Mouse (Mus musculus) CH12.LX (cell line): ENCODE data around the gene Syngr2. TPM values are rescaled to one million over a fixed set of nuclear protein-coding genes. Genes with fewer than 3 reads are reported as not detected.
A peak's percentile ranks its signal among the peaks of the same experiment; 100 is the strongest.

Experiments used
- DNase-seq: peaks from one replicate; pipeline ENCODE4 v3.0.0-alpha.2; 2013; ENCODE audit errors: extremely low read depth
- H3K27ac ChIP-seq: 2 replicates; pipeline ENCODE4 v1.5.1; 2012; ENCODE audit warnings: low read depth, mild to moderate bottlenecking, control low read depth, moderate library complexity; ENCODE audit not compliant: insufficient read depth
- H3K27me3 ChIP-seq: replicated peaks from 2 replicates; pipeline ENCODE3; 2012; ENCODE audit warnings: inconsistent platforms
- H3K36me3 ChIP-seq, 2 experiments: replicated peaks in 1 of 2; 2 replicates each; pipeline versions ENCODE3 to v1.6.1; 2012; ENCODE audit warnings: inconsistent platforms in 1 of 2, low read length in 1 of 2, mild to moderate bottlenecking in 1 of 2, mixed read lengths in 1 of 2, moderate library complexity in 1 of 2; ENCODE audit not compliant: control insufficient read depth in 1 of 2, insufficient read depth in 1 of 2
- H3K4me1 ChIP-seq, 2 experiments: 2 replicates each; pipeline ENCODE4 v1.6.1; 2012; ENCODE audit warnings: inconsistent platforms in 1 of 2, moderate library complexity in 1 of 2; ENCODE audit not compliant: insufficient read depth in 2 of 2, control insufficient read depth in 1 of 2
- H3K4me2 ChIP-seq: 2 replicates; pipeline ENCODE4 v1.6.1; 2012; ENCODE audit warnings: low read depth, mild to moderate bottlenecking, control low read depth; ENCODE audit not compliant: poor library complexity, insufficient read depth, severe bottlenecking
- H3K4me3 ChIP-seq, 3 experiments: fragments of 150-350 bp in 1 of 3; sonication (generic) in 1 of 3; replicated peaks in 1 of 3; 2 replicates each; pipeline versions ENCODE3 to v1.5.1; 2011 to 2012; ENCODE audit warnings: low read depth in 2 of 3, low read length in 2 of 3, mild to moderate bottlenecking in 2 of 3, moderate library complexity in 2 of 3, control low read depth in 1 of 3, improper control_type of control experiment in 1 of 3, inconsistent platforms in 1 of 3, mixed read lengths in 1 of 3; ENCODE audit not compliant: poor library complexity in 1 of 3
- H3K79me2 ChIP-seq: replicated peaks from 2 replicates; pipeline ENCODE4 v1.6.1; 2012; ENCODE audit warnings: mild to moderate bottlenecking, moderate library complexity; ENCODE audit not compliant: control insufficient read depth, poor library complexity, insufficient read depth, severe bottlenecking; ENCODE audit errors: extremely low read depth
- H3K9ac ChIP-seq: 2 replicates; pipeline ENCODE4 v1.6.1; 2012; ENCODE audit warnings: low read depth, mild to moderate bottlenecking, control low read depth, moderate library complexity; ENCODE audit not compliant: insufficient read depth
- H3K9me3 ChIP-seq: replicated peaks from 2 replicates; pipeline ENCODE3; 2012; ENCODE audit warnings: low read length, inconsistent platforms, mixed read lengths
- BHLHE40 ChIP-seq: IDR thresholded peaks from 2 replicates; pipeline ENCODE4 v1.6.1; 2011; ENCODE audit warnings: mild to moderate bottlenecking, low read depth, low read length, improper control_type of control experiment
- CTCF ChIP-seq, 2 experiments: IDR thresholded peaks in 1 of 2; conservative IDR thresholded peaks in 1 of 2; 2 replicates each; pipeline ENCODE4 v1.5.1; 2011 to 2012; ENCODE audit warnings: low read depth in 2 of 2, low read length in 2 of 2, improper control_type of control experiment in 1 of 2, inconsistent platforms in 1 of 2, mild to moderate bottlenecking in 1 of 2, moderate library complexity in 1 of 2
- E2F4 ChIP-seq: IDR thresholded peaks from 2 replicates; pipeline ENCODE4 v1.6.1; 2011; ENCODE audit warnings: low read depth, low read length, improper control_type of control experiment; ENCODE audit not compliant: insufficient replicate concordance
- ELF1 ChIP-seq: IDR thresholded peaks from 2 replicates; pipeline ENCODE4 v1.6.1; 2014; ENCODE audit warnings: low read depth, mild to moderate bottlenecking, inconsistent platforms, low read length, improper control_type of control experiment
- EP300 ChIP-seq: IDR thresholded peaks from 2 replicates; pipeline ENCODE4 v1.6.1; 2011; ENCODE audit warnings: low read length, improper control_type of control experiment
- ETS1 ChIP-seq: conservative IDR thresholded peaks from 2 replicates; pipeline ENCODE4 v1.6.1; 2012; ENCODE audit warnings: low read depth, mild to moderate bottlenecking, inconsistent platforms, low read length, improper control_type of control experiment, moderate library complexity
- GABPA ChIP-seq: IDR thresholded peaks from 2 replicates; pipeline ENCODE4 v1.6.1; 2012; ENCODE audit warnings: low read depth, low read length, improper control_type of control experiment, inconsistent platforms; ENCODE audit not compliant: insufficient replicate concordance
- IRF4 ChIP-seq: IDR thresholded peaks from 2 replicates; pipeline ENCODE4 v1.6.1; 2014; ENCODE audit warnings: low read depth, mild to moderate bottlenecking, inconsistent platforms, low read length, improper control_type of control experiment
- JUN ChIP-seq: IDR thresholded peaks from 2 replicates; pipeline ENCODE4 v1.6.1; 2011; ENCODE audit warnings: low read depth, mild to moderate bottlenecking, low read length, improper control_type of control experiment, moderate library complexity; ENCODE audit not compliant: insufficient read depth
- JUND ChIP-seq: conservative IDR thresholded peaks from 2 replicates; pipeline ENCODE4 v1.6.1; 2011; ENCODE audit warnings: low read depth, low read length, improper control_type of control experiment
- MAX ChIP-seq: IDR thresholded peaks from 2 replicates; pipeline ENCODE4 v1.6.1; 2011; ENCODE audit warnings: low read length, improper control_type of control experiment
- NELFE ChIP-seq: IDR thresholded peaks from 2 replicates; pipeline ENCODE4 v1.6.1; 2011; ENCODE audit warnings: low read depth, low read length, improper control_type of control experiment
- NRF1 ChIP-seq: IDR thresholded peaks from 2 replicates; pipeline ENCODE4 v1.6.1; 2014; ENCODE audit warnings: low read depth, mild to moderate bottlenecking, inconsistent platforms, low read length, improper control_type of control experiment, moderate library complexity
- RCOR1 ChIP-seq: conservative IDR thresholded peaks from 2 replicates; pipeline ENCODE4 v1.6.1; 2012; ENCODE audit warnings: low read depth, mild to moderate bottlenecking, inconsistent platforms, low read length, improper control_type of control experiment
- TBP ChIP-seq: conservative IDR thresholded peaks from 2 replicates; pipeline ENCODE4 v1.6.1; 2011; ENCODE audit warnings: low read depth, low read length, improper control_type of control experiment
- TCF12 ChIP-seq: IDR thresholded peaks from 2 replicates; pipeline ENCODE4 v1.6.1; 2014; ENCODE audit warnings: low read depth, mild to moderate bottlenecking, inconsistent platforms, low read length, improper control_type of control experiment
- UBTF ChIP-seq: IDR thresholded peaks from 2 replicates; pipeline ENCODE4 v1.6.1; 2012; ENCODE audit warnings: low read depth, mild to moderate bottlenecking, inconsistent platforms, low read length, improper control_type of control experiment, moderate library complexity
- USF2 ChIP-seq: conservative IDR thresholded peaks from 2 replicates; pipeline ENCODE4 v1.6.1; 2011; ENCODE audit warnings: low read depth, low read length, improper control_type of control experiment
- ZMIZ1 ChIP-seq: IDR thresholded peaks from 2 replicates; pipeline ENCODE4 v1.6.1; 2012; ENCODE audit warnings: low read depth, mild to moderate bottlenecking, inconsistent platforms, low read length, improper control_type of control experiment
- dilution Hi-C: fragments of 300-500 bp; cut with MboI; formaldehyde crosslinking; loops from 2 replicates; pipeline ENCODE4 v1.14.3; 2020; ENCODE audit warnings: low sequenced_read_pairs; ENCODE audit not compliant: extremely low pct_unique_long_range_greater_than_20kb, extremely low pct_ligation_motif_present
- in situ Hi-C: fragments of 300-500 bp; cut with MboI; formaldehyde crosslinking; loops from 3 replicates; pipeline ENCODE4 v1.14.3; 2019; ENCODE audit warnings: low sequenced_read_pairs, low pct_ligation_motif_present, low pct_unique_long_range_greater_than_20kb, mixed read lengths
- polyA plus RNA-seq: library from polyadenylated mRNA; unstranded; fragments of >175 nt; gene quantifications from 2 replicates; pipeline ENCODE4 v1.2.1, GENCODE M21; 2012; ENCODE audit warnings: low read depth; ENCODE audit not compliant: insufficient read length
- total RNA-seq, 2 experiments: library from RNA; depleted of rRNA; stranded (reverse); fragments of 300-350 nt in 1 of 2; fragments of >200 nt in 1 of 2; gene quantifications; 2 replicates each; pipeline ENCODE4 v1.2.3; 2012 to 2014

The Syngr2 gene
- total and polyA plus RNA-seq, 3 experiments: 409 to 654 (median 553) TPM

DNA sequence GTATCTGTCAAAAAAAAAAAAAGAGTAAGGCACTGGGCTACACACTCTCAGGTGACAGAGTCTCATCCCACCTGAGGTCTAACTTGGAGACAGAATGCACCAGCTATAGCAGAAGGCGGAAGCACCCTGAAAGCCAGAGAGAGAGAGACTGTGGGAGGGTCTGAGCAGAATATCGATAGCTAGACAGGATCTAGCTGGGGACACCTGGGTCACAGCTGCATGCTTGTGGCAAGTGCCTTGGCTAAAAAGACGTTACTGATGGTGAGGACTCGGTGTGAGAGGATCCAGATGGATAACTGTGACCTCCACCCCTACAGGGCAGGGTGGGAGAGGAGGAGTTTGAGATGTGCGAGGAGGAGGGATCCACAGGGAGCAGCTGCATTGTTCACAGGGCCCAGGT, 12.5 kb upstream of the Syngr2 start:
- Histone ChIP-seq H3K27me3 (no peaks in the 10 kb centered on the region), H3K4me3 (no peak overlapping the region), H3K79me2 (no peaks in the 10 kb centered on the region), H3K9ac (no peak overlapping the region), H3K9me3 (no peaks in the 10 kb centered on the region), H3K4me1 (peaks cover 48 to 93% of the 10 kb centered on the region in 2 experiments), H3K36me3 (peaks cover 0 to 2% of the 10 kb centered on the region in 2 experiments)
- dilution Hi-C loops: no loop called here
- no peak for TF ChIP-seq CTCF (conservative IDR thresholded peaks at IDR 0.05 in 1 of 2, IDR thresholded peaks at IDR 0.05 in 1 of 2; ENCODE audit: low read depth in 2 of 2, low read length in 2 of 2)
- peak; percentile 64 for TF ChIP-seq ETS1
- TF ChIP-seq E2F4: no peak
- TF ChIP-seq GABPA: no peak
- TF ChIP-seq TBP: no peak
- TF ChIP-seq USF2: no peak
- TF ChIP-seq UBTF: no peak; the same call in 1 of the 2 replicates
- TF ChIP-seq RCOR1: no peak
- no peak for TF ChIP-seq JUN
- peak; percentile 72 for TF ChIP-seq BHLHE40
- peak; percentile 54 for TF ChIP-seq ELF1
- TF ChIP-seq TCF12: peak; percentile 78
- no peak for TF ChIP-seq ZMIZ1
- no peak for TF ChIP-seq NRF1
- TF ChIP-seq NELFE: no peak
- TF ChIP-seq EP300: peak; percentile 56; the same call in 1 of the 2 replicates
- TF ChIP-seq JUND: no peak
- TF ChIP-seq, all 38 proteins: peak for 5
- in situ Hi-C loops: loop anchor here (5.0 kb wide), 1 partner anchor 410 kb away; no protein-coding TSS in a partner anchor
- Histone ChIP-seq H3K27ac (peak overlapping the region; percentile 6; the same call in 1 of the 2 replicates), H3K4me2 (no peak overlapping the region)
- DNase-seq: peak; percentile 81

DNA sequence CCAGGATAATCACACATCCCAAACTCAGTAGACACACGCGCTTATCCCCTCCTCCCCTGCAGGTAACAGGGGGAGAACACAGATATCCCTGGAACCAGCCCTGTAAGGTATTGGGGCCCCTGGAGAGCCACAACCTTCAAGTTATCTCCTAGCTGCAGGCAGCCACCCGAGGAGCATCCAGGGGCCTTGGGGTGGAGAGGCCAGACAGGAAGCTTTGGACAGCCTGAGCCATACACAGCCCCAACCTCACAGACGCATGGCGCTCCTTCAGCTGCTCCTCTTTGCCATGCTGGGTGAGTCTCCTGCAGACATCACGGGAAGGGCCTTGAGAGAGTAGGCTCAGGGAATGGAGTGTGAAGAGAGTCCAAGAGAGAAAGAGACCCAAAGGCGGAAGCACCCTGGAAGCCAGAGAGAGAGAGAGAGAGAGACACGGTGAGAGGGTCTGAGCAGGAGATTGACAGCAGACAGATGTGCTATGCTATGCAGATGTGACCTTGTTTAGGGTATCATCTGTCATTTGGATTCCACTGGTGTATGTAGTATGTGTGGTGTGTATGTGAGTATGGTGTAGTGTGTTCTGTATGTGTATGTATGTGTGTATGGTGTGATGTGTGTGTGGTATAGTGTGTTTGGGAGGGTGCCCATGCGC, 11.8 kb upstream of the Syngr2 start, which contains the start of gene 6030468B19Rik:
6030468B19Rik (plus strand) TSS at position 150 of the 649 bp plus-strand sequence.
- DNase-seq: peak; percentile 33
- H3K4me3 ChIP-seq: peak within 1 kb of the TSS in 2 of 3 experiments; percentile 20 to 30
- no peaks in the 10 kb centered on the region for H3K9me3 ChIP-seq
- H3K4me2 ChIP-seq: peak within 1 kb of the TSS; percentile 33
- peak within 1 kb of the TSS; percentile 77 for H3K27ac ChIP-seq
- no peaks in the 10 kb centered on the region for H3K79me2 ChIP-seq
- H3K36me3 ChIP-seq: peaks cover 0 to 3% of the 10 kb centered on the region in 2 experiments
- H3K27me3 ChIP-seq: no peaks in the 10 kb centered on the region
- in situ Hi-C loops: loop anchor here (5.0 kb wide), 1 partner anchor 410 kb away; no protein-coding TSS in a partner anchor
- H3K9ac ChIP-seq: peak within 1 kb of the TSS; percentile 15; the same call in 1 of the 2 replicates
- H3K4me1 ChIP-seq: peaks cover 45 to 93% of the 10 kb centered on the region in 2 experiments
- dilution Hi-C loops: no loop called here
- peak; percentile 46; the same call in 1 of the 2 replicates for TF ChIP-seq MAX
- peak; percentile 14; the same call in 1 of the 2 replicates for TF ChIP-seq ELF1
- TF ChIP-seq TCF12: no peak
- TF ChIP-seq IRF4: 0 out of 2 replicates have a peak, but pooled peaks have one; percentile 12
